In genomic region chr5:76140730-76141066, GRCm38 (mm10) we compare ENCODE assay signal across 7 mouse cellular contexts. TPM values are rescaled to one million over a fixed set of nuclear protein-coding genes. Genes with fewer than 3 reads are reported as not detected.
DNase-seq lines count a peak whose midpoint lies in the region; ATAC-seq and TF ChIP-seq lines count a peak whose summit lies in the region.

No protein-coding gene starts in this region.

- ATAC-seq in forebrain, embryonic 12.5 days (ENCODE audit: low FRiP score) = peak; percentile 51; the same call in 1 of the 2 replicates
- ATAC-seq in liver, embryonic 13.5 days (ENCODE audit: low read depth) = peak; percentile 41

- no peak for DNase-seq in testis, postnatal 14 days (ENCODE audit: low spot score)
- no peak for DNase-seq in liver, embryonic 13.5 days
- DNase-seq in ovary, postnatal 36 days (ENCODE audit: low spot score) = no peak
- DNase-seq in layer of hippocampus, adult 9-11 months = no peak
- no peak for DNase-seq in left cerebral cortex, adult 18-20 months (ENCODE audit: low spot score in 2 of 2)

- H3K4me2 ChIP-seq in forebrain, embryonic 12.5 days = peak overlapping the region; percentile 70
- H3K4me2 ChIP-seq in liver, embryonic 13.5 days = peak overlapping the region; percentile 89

- H3K27ac ChIP-seq in testis, adult 2 months (ENCODE audit: control insufficient read depth, insufficient read depth, low read depth, low read length) = peak overlapping the region; percentile 7; the same call in 1 of the 2 replicates
- peak overlapping the region; percentile 95 for H3K27ac ChIP-seq in forebrain, embryonic 12.5 days
- peak overlapping the region; percentile 92 for H3K27ac ChIP-seq in liver, embryonic 13.5 days

- H3K9me3 ChIP-seq in forebrain, embryonic 12.5 days = no peaks in the 10 kb centered on the region
- H3K9me3 ChIP-seq in liver, embryonic 13.5 days (replicated peaks) = no peaks in the 10 kb centered on the region

- TF ChIP-seq CTCF in testis, adult 2 months (IDR thresholded peaks at IDR 0.05; ENCODE audit: control insufficient read depth, insufficient read depth, insufficient replicate concordance, low read depth, low read length) = no peak

- WGBS in forebrain, embryonic 12.5 days = 7% methylated on average over 9 of the region's 9 CpGs
- 12% methylated on average over 9 of the region's 9 CpGs for WGBS in liver, embryonic 13.5 days (ENCODE audit: insufficient replicate concordance)

- no peaks in the 10 kb centered on the region for H3K36me3 ChIP-seq in testis, adult 2 months (ENCODE audit: control insufficient read depth, insufficient read depth, low read length)
- no peaks in the 10 kb centered on the region for H3K36me3 ChIP-seq in forebrain, embryonic 12.5 days (replicated peaks)
- no peaks in the 10 kb centered on the region for H3K36me3 ChIP-seq in liver, embryonic 13.5 days

- peak overlapping the region; percentile 88 for H3K4me3 ChIP-seq in testis, adult 2 months (ENCODE audit: control insufficient read depth, low read depth, low read length)
- peak overlapping the region; percentile 75 for H3K4me3 ChIP-seq in forebrain, embryonic 12.5 days (replicated peaks)
- H3K4me3 ChIP-seq in liver, embryonic 13.5 days (replicated peaks) = peak overlapping the region; percentile 83

- H3K4me1 ChIP-seq in testis, adult 2 months (ENCODE audit: control insufficient read depth, insufficient read depth, low read length) = peaks cover 9% of the 10 kb centered on the region
- peaks cover 15% of the 10 kb centered on the region for H3K4me1 ChIP-seq in forebrain, embryonic 12.5 days
- peaks cover 42% of the 10 kb centered on the region for H3K4me1 ChIP-seq in liver, embryonic 13.5 days (replicated peaks)

- peak overlapping the region; percentile 85 for H3K9ac ChIP-seq in forebrain, embryonic 12.5 days
- peak overlapping the region; percentile 89 for H3K9ac ChIP-seq in liver, embryonic 13.5 days

- no peaks in the 10 kb centered on the region for H3K27me3 ChIP-seq in testis, adult 2 months (ENCODE audit: control insufficient read depth, insufficient read depth, low read length)
- no peaks in the 10 kb centered on the region for H3K27me3 ChIP-seq in forebrain, embryonic 12.5 days
- H3K27me3 ChIP-seq in liver, embryonic 13.5 days = no peaks in the 10 kb centered on the region

- TF ChIP-seq POLR2A in testis, adult 2 months (IDR thresholded peaks at IDR 0.05; ENCODE audit: control insufficient read depth, low read depth, low read length) = no peak

RNA-seq across cellular contexts. Expression of gene Srd5a3, which starts 0.6 kb away (rescaled TPM):
- polyA plus RNA-seq in testis, adult 2 months (2012; rRNA removed) = 7.8 and 11.7 TPM in 2 replicates
- 15.7 and 16.5 TPM in 2 replicates for polyA plus RNA-seq in forebrain, embryonic 12.5 days (2016; fragmentation: Nextera tagmentation; extraction: Ambion mirVana)
- polyA plus RNA-seq in liver, embryonic 13.5 days (2015; fragmentation: Nextera tagmentation; extraction: Ambion mirVana) = 14.4 and 15.2 TPM in 2 replicates
- total RNA-seq in left cerebral cortex, adult 18-20 months (2021) = 10 to 100 TPM; 19.1 to 22.7 TPM

RNA-seq across cellular contexts. Expression of gene Tmem165, which starts 43.0 kb away (rescaled TPM):
- 25.8 and 28.9 TPM in 2 replicates for polyA plus RNA-seq in testis, adult 2 months (2012; rRNA removed)
- 85.3 and 88.6 TPM in 2 replicates for polyA plus RNA-seq in forebrain, embryonic 12.5 days (2016; fragmentation: Nextera tagmentation; extraction: Ambion mirVana)
- polyA plus RNA-seq in liver, embryonic 13.5 days (2015; fragmentation: Nextera tagmentation; extraction: Ambion mirVana) = 31.5 and 31.6 TPM in 2 replicates
- 10 to 100 TPM; 32.5 to 35.3 TPM for total RNA-seq in left cerebral cortex, adult 18-20 months (2021)

Comparison
In these comparisons a context has a peak if more than half of its experiments do, and no peak if none do; other contexts are left out.
1. H3K27ac ChIP-seq: peak in every context shown above with its lines; median percentile 95 in forebrain, embryonic 12.5 days; 92 in liver, embryonic 13.5 days; 7 in testis, adult 2 months.